Mouse (Mus musculus) small intestine, adult 2 months (tissue): ENCODE data around the gene Ints12. TPM values are rescaled to one million over a fixed set of nuclear protein-coding genes. Genes with fewer than 3 reads are reported as not detected.

Source experiments
- H3K27ac ChIP-seq: fragments of 200-500 bp; 2 replicates; pipeline ENCODE4 v1.5.1; 2012; ENCODE audit warnings: low read depth, low read length, control low read depth, inconsistent platforms; ENCODE audit not compliant: insufficient read depth
- H3K27me3 ChIP-seq: fragments of 200-500 bp; 2 replicates; pipeline ENCODE4 v1.6.1; 2012; ENCODE audit warnings: mild to moderate bottlenecking, moderate library complexity, low read length, inconsistent platforms; ENCODE audit not compliant: control insufficient read depth, insufficient read depth
- H3K36me3 ChIP-seq: fragments of 200-500 bp; 2 replicates; pipeline ENCODE4 v1.6.1; 2012; ENCODE audit warnings: mild to moderate bottlenecking, low read length, control low read depth, inconsistent platforms; ENCODE audit not compliant: control insufficient read depth, insufficient read depth
- H3K4me1 ChIP-seq: fragments of 200-500 bp; 2 replicates; pipeline ENCODE4 v1.6.1; 2012; ENCODE audit warnings: low read length, inconsistent platforms, mixed read lengths; ENCODE audit not compliant: control insufficient read depth, insufficient read depth, insufficient read length
- H3K4me3 ChIP-seq: fragments of 200-500 bp; 2 replicates; pipeline ENCODE4 v1.5.1; 2012; ENCODE audit warnings: low read depth, mild to moderate bottlenecking, control low read depth, inconsistent platforms, low read length, moderate library complexity
- CTCF ChIP-seq: fragments of 200-500 bp; IDR thresholded peaks from 2 replicates; pipeline ENCODE4 v1.5.1; 2012; ENCODE audit warnings: low read depth, mild to moderate bottlenecking, control low read depth, inconsistent platforms, low read length, moderate library complexity, mixed read lengths; ENCODE audit not compliant: insufficient replicate concordance, insufficient read length; ENCODE audit errors: extremely low read depth
- POLR2A ChIP-seq: fragments of 200-500 bp; IDR thresholded peaks from 2 replicates; pipeline ENCODE4 v1.6.1; 2012; ENCODE audit warnings: low read depth, mild to moderate bottlenecking, control low read depth, inconsistent platforms, low read length, moderate library complexity
- WGBS: fragments of 180-500 bp; shearing (Covaris S2); methylation state at CpG from one replicate; pipeline ENCODE4 v1.1.7; 2018; 5-methylcytosine and 5-hydroxymethylcytosine counted together
- polyA plus RNA-seq: library from polyadenylated mRNA; depleted of rRNA; stranded (reverse); fragments of >200 nt; gene quantifications from 2 replicates; pipeline ENCODE4 v1.2.3, GENCODE M21; 2012

Gene Ints12
- polyA plus RNA-seq, 1 experiment: 3.7 TPM

DNA sequence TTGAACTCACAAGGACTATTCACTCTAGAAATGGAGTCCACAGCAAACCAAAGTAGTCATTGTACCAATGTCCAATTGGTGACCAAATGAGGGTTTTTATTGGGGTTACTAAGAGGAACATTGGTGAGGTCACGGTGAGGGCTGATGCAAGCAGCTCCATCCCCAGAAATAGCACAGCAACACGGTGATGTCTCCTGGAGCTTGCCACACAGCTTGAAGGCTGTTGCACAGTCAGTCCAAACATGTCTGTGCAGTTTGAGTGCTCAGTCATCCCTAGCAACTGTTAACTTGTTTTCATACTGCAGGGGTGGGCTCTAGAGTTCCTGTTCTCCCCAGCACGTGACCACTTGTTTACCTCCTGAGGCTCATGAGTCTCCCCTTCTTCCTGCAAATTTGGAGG, 12.1 kb downstream of the Ints12 start:
- TF ChIP-seq CTCF (no peak), POLR2A (no peak)
- H3K4me3 ChIP-seq: no peak overlapping the region
- no peaks in the 10 kb centered on the region for H3K27me3 ChIP-seq
- 91% methylated on average over 3 of the region's 3 CpGs for WGBS
- peaks cover 58% of the 10 kb centered on the region for H3K36me3 ChIP-seq
- H3K4me1 ChIP-seq: no peaks in the 10 kb centered on the region
- H3K27ac ChIP-seq: no peak overlapping the region

DNA sequence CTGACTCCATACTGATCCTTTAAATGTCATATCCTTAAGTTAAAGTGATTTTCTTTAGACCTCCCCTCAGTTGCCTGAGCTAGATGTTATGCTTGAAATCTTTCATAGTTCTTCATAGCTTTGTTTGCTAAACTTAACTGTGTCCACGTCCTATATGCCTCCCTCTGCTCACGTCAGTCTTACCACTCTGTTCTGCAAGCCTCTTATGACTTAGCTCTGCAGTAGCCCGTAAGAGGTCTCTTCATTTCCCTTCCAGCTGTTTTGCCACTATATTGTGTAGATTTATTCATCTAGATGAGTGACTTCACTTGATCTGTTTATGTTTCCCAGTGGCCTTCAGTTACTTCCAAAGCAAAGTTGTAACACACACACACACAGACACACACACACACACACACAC, 12.8 kb downstream of the Ints12 start:
- H3K4me1 ChIP-seq: no peaks in the 10 kb centered on the region
- H3K27me3 ChIP-seq: no peaks in the 10 kb centered on the region
- peaks cover 61% of the 10 kb centered on the region for H3K36me3 ChIP-seq
- no peak overlapping the region for H3K4me3 ChIP-seq
- WGBS: 78% methylated on average over 3 of the region's 3 CpGs
- no peak for TF ChIP-seq POLR2A
- no peak for TF ChIP-seq CTCF
- no peak overlapping the region for H3K27ac ChIP-seq

- Histone ChIP-seq H3K27me3 (no peaks in the 10 kb centered on the region), H3K4me3 (no peak overlapping the region), H3K36me3 (peaks cover 43% of the 10 kb centered on the region), H3K27ac (no peak overlapping the region), H3K4me1 (no peaks in the 10 kb centered on the region)
- WGBS: 68% methylated on average over 4 of the region's 4 CpGs
- TF ChIP-seq POLR2A (no peak), CTCF (no peak)
Measured at GRCm38 (mm10) chr3:133108731-133109130, 17.1 kb downstream of the Ints12 start.

DNA sequence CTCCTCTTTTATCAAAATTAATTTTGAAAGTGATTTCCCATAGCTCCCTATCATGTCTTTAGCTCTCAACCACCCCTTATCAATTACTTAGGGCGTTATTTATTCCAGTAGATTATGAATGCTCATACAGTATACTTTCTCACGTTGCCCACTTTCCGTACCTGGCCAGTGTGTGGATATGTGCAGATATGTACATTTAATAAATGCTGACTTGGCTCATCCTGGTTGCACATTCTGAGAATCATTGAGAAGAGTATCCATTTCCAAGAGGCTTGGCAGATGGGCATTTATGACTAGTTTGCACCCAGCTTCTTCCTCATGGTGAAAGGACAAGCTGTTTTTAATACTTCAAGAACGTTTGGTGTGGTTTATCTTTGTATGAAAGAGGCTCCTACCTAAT, 18.2 kb downstream of the Ints12 start:
- Histone ChIP-seq H3K4me1 (no peaks in the 10 kb centered on the region), H3K27ac (no peak overlapping the region), H3K4me3 (no peak overlapping the region), H3K36me3 (peaks cover 35% of the 10 kb centered on the region), H3K27me3 (no peaks in the 10 kb centered on the region)
- 86% methylated on average over 4 of the region's 4 CpGs for WGBS
- TF ChIP-seq POLR2A: no peak
- TF ChIP-seq CTCF: no peak

DNA sequence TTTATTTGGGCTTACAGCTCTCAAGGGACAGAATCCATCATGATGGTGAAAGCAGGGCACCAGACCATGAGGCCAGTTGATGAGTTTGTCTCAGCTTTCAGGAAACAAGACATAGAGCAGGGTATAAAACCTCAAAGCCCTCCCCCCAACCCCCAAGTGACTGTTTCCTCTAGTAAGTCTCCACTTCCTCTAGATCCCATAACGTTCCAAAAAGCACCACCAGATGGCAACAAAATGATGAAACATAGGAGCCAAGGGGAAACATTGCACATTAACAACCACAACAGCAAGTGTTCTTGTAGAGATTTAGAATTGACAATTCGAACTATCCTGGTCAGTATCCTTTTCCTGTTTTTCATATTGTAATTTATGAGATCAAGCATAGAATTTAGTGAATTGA, 20.1 kb downstream of the Ints12 start:
- Histone ChIP-seq H3K27me3 (no peaks in the 10 kb centered on the region), H3K4me1 (no peaks in the 10 kb centered on the region), H3K27ac (no peak overlapping the region), H3K4me3 (no peak overlapping the region), H3K36me3 (peaks cover 31% of the 10 kb centered on the region)
- no peak for TF ChIP-seq POLR2A
- no peak for TF ChIP-seq CTCF
- 34% methylated on average over 2 of the region's 2 CpGs for WGBS

DNA sequence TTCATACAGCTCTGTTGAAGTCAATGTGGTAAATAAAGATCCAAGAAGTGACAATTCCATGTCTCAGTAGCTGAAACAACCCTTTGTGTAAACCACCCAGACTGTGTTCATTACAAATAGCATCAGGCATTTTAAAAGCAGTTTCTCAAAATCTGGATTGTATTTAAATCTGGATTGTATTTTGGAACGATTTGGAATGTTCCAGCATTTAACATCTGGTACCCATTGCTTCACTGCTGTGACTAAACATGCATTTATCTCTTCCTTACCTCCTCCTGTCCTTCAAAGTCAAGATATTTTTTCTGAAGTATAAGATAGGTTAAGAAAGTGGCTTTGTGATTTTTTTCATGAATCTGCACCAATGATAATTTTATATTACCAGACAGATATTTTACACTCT, 21.6 kb downstream of the Ints12 start:
- 61% methylated on average over 1 of the region's 1 CpGs for WGBS
- no peak overlapping the region for H3K27ac ChIP-seq
- H3K4me3 ChIP-seq: no peak overlapping the region
- H3K4me1 ChIP-seq: no peaks in the 10 kb centered on the region
- peaks cover 24% of the 10 kb centered on the region for H3K36me3 ChIP-seq
- no peaks in the 10 kb centered on the region for H3K27me3 ChIP-seq
- no peak for TF ChIP-seq CTCF
- no peak for TF ChIP-seq POLR2A

DNA sequence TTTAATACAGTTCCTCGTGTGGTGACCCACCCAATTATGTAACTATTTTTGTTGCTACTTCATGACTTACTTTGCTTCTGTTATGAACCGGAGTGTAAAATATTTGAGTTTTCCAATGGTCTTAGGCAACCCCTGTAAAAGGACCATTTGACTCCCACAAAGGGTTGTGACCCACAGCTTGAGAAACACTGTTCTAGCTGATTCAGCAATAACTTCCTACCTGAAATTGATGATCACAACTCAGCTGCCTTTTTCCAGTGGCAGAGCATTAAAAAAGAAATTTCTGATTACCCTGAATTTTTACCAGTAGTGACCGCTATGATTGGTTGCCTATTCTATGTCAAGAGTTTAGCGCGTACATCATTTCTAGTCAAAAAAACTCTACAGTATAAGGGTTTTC, 39.7 kb downstream of the Ints12 start:
- TF ChIP-seq CTCF: no peak
- no peak for TF ChIP-seq POLR2A
- H3K4me1 ChIP-seq: no peaks in the 10 kb centered on the region
- WGBS: 95% methylated on average over 5 of the region's 5 CpGs

DNA sequence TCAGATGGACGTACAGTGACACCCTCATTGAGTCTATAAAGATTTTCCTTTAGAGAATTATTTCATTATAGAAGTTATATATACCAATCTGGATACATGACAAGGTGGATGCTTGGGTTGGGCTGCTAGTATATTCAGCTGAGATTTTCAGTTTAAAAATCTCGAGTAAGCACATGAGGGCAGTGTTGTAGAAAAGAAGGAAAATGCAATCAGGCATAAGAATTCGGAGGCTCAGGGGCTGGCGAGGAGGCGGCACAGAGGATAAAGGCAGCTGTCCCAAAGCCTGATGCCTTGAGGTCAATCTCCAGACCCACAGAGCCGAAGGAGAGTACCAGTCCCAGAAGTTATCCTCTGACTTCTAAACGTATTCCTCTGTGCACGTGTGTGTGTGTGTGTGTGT, 41.0 kb downstream of the Ints12 start:
- H3K27ac ChIP-seq: no peak overlapping the region
- peaks cover 39% of the 10 kb centered on the region for H3K36me3 ChIP-seq
- no peak overlapping the region for H3K4me3 ChIP-seq
- TF ChIP-seq CTCF (no peak), POLR2A (no peak)
- 80% methylated on average over 8 of the region's 8 CpGs for WGBS
- H3K4me1 ChIP-seq: no peaks in the 10 kb centered on the region
- no peaks in the 10 kb centered on the region for H3K27me3 ChIP-seq

More for the DNA sequence above, 39.7 kb downstream of the Ints12 start:
- Histone ChIP-seq H3K27me3 (no peaks in the 10 kb centered on the region), H3K4me3 (no peak overlapping the region), H3K27ac (no peak overlapping the region), H3K36me3 (peaks cover 33% of the 10 kb centered on the region)
